Mouse (Mus musculus) olfactory bulb, adult 2 months (tissue): ENCODE measurements around the gene 6430548M08Rik. TPM values are rescaled to one million over a fixed set of nuclear protein-coding genes. Genes with fewer than 3 reads are reported as not detected.

Experiments used
- H3K27ac ChIP-seq: fragments of 200-500 bp; 2 replicates; pipeline ENCODE4 v1.5.1; 2012; ENCODE audit warnings: low read depth, low read length; ENCODE audit not compliant: insufficient read depth
- H3K4me1 ChIP-seq: fragments of 200-500 bp; 2 replicates; pipeline ENCODE4 v1.6.1; 2012; ENCODE audit warnings: low read length; ENCODE audit not compliant: control insufficient read depth, insufficient read depth
- H3K4me3 ChIP-seq: fragments of 200-500 bp; 2 replicates; pipeline ENCODE4 v1.5.1; 2012; ENCODE audit warnings: mild to moderate bottlenecking, low read depth, low read length, moderate library complexity; ENCODE audit not compliant: insufficient read depth
- CTCF ChIP-seq: fragments of 200-500 bp; IDR thresholded peaks from 2 replicates; pipeline ENCODE4 v1.5.1; 2012; ENCODE audit warnings: low read depth, mild to moderate bottlenecking, low read length, moderate library complexity; ENCODE audit not compliant: insufficient read depth
- POLR2A ChIP-seq: fragments of 200-500 bp; IDR thresholded peaks from 2 replicates; pipeline ENCODE4 v1.6.1; 2012; ENCODE audit warnings: mild to moderate bottlenecking, low read depth, low read length, moderate library complexity; ENCODE audit not compliant: insufficient read depth
- WGBS: fragments of 180-500 bp; shearing (Covaris S2); methylation state at CpG from one replicate; pipeline ENCODE4 v1.1.7; 2018; 5-methylcytosine and 5-hydroxymethylcytosine counted together
- polyA plus RNA-seq: library from polyadenylated mRNA; stranded (reverse); fragments of >200 nt; gene quantifications from 2 replicates; pipeline ENCODE4 v1.2.4, GENCODE M21; 2012; ENCODE audit warnings: low replicate concordance; ENCODE audit not compliant: missing spikeins, insufficient read depth, insufficient read length

6430548M08Rik gene
- 253 and 540 TPM in 2 replicates for polyA plus RNA-seq

DNA sequence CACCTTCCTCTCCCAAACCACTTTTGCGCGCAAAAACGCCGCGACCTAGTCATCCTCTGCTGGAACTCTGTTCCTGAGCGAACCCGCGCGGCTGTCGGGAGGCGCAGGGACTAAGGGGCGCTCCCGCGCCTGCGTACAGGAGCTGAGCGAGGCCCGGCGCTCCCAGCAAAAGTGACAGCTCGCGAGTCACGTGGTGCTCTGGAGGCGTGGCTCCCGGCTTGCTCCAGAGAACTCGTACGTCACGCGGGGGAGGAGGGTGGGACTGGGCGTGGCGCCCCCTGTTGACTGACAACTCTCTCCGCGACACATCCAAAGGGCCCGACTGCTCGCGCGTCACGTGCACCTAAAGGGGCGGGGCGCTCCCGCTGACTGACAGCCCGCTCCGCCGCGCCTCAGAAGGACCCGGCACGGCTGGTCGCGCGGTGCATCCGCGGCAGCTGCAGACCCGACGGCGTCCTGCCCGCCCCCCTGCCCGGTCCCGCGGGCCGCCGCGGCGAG is at the start of gene 6430548M08Rik:
Gene 6430548M08Rik, plus strand, starts transcription at position 395 of the 498 bp plus-strand sequence.
- Histone ChIP-seq H3K27ac (peak within 1 kb of the TSS; percentile 87), H3K4me1 (peaks cover 30% of the 10 kb centered on the region), H3K4me3 (peak within 1 kb of the TSS; percentile 87)
- under 1% methylated on average over 61 of the region's 61 CpGs for WGBS
- TF ChIP-seq POLR2A (peak; percentile 91), CTCF (no peak)

DNA sequence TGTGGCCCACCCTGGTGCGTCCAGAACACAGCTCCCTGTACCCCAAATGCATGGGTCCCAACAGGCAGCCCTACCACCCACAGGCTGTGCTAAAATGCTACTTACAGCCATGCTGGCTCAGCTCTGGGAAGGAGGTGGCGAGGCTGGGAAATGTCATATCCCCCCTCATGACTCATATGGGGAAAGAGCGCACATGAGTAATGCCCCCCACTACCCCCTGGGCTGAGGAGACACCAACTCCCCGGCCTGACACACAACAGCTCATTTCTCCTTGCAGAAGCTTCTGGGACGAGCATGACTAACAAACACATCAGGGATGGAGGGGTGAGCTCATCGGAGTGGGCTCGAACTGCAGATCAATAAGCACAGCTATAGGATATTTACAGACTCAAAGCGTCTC is 48.3 kb upstream of the 6430548M08Rik start:
- peaks cover 27% of the 10 kb centered on the region for H3K4me1 ChIP-seq
- TF ChIP-seq CTCF (no peak), POLR2A (no peak)
- H3K4me3 ChIP-seq, result no peak overlapping the region
- H3K27ac ChIP-seq, result 0 out of 2 replicates have a peak overlapping the region, but pooled peaks have one; percentile 75
- 45% methylated on average over 8 of the region's 8 CpGs for WGBS

DNA sequence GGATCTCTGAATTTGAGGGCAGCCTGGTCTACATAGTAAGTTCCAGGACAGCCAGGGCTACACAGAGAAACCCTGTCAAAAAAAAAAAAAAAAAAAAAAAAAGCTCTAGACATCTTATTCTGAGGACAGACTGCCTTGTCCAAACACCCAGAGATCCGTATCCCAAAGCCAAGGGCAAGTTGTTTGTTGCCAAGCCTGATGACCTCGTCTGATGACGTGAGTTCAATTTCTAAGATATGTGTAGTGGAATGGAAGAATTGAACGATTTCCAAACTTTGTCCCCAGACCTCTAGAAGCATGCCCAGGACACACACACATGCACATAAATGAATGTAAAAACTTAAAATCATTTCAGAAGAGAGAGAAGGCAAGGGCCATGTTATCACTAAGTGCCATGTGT is 47.7 kb upstream of the 6430548M08Rik start:
- Histone ChIP-seq H3K4me3 (no peak overlapping the region), H3K27ac (no peak overlapping the region), H3K4me1 (peaks cover 27% of the 10 kb centered on the region)
- no peak for TF ChIP-seq POLR2A
- TF ChIP-seq CTCF, result no peak
- 79% methylated on average over 4 of the region's 4 CpGs for WGBS

DNA sequence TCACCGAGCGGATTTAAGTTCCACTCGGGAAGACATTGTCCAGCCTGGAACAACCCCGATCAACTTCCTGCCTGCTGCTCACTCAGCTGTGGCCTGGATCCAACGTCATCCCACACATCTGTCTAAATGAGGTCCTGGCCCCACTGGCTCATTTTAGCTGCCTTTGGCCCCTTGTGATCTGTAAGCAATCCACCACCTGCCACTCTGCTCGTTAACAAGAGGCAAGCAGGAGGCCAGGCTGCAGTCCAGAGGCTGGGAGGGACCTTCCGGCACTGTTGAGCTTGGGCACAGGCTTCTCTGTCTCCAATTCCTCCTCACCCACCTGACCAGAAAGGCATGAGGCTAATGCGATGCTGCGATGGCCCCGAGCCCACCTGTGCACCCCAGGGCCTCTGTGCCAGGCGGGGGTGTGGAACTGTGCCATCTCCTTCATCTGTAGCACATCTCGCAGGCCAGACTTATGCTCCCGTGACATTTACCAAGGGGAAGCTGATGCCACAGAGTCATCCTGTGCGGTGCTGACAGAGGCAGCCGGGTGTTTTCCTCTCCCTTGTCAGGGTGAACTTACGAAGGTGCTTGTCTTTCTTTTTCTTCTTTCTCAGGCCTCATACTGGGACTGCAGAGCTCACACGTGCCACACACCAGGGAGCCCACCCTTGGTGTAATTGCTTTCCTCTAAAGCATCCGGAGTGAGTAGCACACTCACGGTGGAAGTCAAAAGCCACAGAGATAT is 45.9 kb upstream of the 6430548M08Rik start:
- WGBS, result 62% methylated on average over 19 of the region's 19 CpGs

DNA sequence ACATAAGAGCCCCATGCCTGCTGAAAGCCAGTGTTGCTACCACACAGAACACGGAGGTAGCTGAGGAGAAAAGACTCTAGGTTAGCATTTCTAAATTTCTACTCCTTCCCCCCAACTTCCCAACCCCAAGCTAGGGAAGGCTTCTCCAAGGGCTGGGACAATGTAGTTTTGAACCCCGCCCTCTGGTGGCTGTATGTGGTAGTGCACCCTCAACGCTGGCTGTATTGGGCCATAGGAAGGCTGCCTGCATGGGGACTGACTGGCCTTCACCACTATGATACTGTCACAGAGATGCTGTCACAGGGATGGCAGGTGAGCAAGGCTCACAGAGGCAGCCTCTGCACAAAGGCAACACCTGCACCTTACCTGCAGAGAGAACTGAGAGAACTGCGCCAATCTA is 42.3 kb upstream of the 6430548M08Rik start:
- WGBS, result 28% methylated on average over 4 of the region's 4 CpGs
- Histone ChIP-seq H3K27ac (no peak overlapping the region), H3K4me3 (no peak overlapping the region), H3K4me1 (peaks cover 14% of the 10 kb centered on the region)
- no peak for TF ChIP-seq POLR2A
- peak; percentile 73 for TF ChIP-seq CTCF

More for the DNA sequence above, 45.9 kb upstream of the 6430548M08Rik start:
- no peak overlapping the region for H3K4me3 ChIP-seq
- peaks cover 34% of the 10 kb centered on the region for H3K4me1 ChIP-seq
- H3K27ac ChIP-seq, result no peak overlapping the region
- TF ChIP-seq CTCF (no peak), POLR2A (no peak)

DNA sequence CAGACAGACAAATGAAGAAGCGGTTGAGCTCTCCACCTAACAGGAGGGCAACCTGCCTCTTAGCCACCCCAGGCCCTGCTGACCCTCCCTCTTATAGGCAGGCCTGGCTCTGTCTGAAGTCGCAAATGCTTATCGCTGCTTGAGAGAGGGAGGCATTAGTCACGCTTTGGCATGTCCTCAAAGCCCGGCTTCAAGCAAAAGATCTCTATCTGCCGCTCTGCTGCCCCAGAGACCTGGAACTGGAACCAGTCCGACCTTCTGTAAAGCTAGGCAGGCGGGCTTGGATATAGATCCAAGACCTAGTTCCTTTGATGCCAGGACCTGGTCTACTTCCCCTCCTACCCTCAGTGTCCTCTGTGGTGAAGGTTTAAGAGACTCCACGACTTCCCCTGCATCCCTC is 41.7 kb upstream of the 6430548M08Rik start:
- Histone ChIP-seq H3K4me1 (peaks cover 14% of the 10 kb centered on the region), H3K4me3 (no peak overlapping the region), H3K27ac (no peak overlapping the region)
- 75% methylated on average over 9 of the region's 9 CpGs for WGBS
- TF ChIP-seq POLR2A, result no peak

DNA sequence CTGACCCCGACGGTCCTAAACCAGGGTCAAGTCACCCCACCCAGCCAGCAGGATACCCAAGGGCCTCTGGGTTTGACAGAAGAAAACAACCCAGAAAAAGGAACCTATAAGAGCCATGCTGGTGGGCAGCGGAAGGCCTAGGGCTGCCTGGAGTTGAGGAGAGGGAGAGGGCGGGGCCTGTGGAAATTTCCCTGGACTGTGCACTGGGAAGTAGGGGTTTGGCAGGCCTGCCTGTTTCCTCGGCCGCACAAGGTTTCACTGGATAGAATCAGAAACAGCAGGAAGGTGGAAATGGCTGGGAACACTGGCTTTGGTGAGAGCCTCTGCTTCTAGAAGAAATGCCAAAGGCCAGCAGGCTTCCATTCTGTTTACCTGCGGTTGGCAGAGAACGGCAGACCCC is 41.1 kb upstream of the 6430548M08Rik start:
- no peak overlapping the region for H3K27ac ChIP-seq
- no peak for TF ChIP-seq CTCF
- TF ChIP-seq POLR2A, result no peak
- 88% methylated on average over 8 of the region's 8 CpGs for WGBS
- H3K4me3 ChIP-seq, result no peak overlapping the region
- H3K4me1 ChIP-seq, result peaks cover 12% of the 10 kb centered on the region

DNA sequence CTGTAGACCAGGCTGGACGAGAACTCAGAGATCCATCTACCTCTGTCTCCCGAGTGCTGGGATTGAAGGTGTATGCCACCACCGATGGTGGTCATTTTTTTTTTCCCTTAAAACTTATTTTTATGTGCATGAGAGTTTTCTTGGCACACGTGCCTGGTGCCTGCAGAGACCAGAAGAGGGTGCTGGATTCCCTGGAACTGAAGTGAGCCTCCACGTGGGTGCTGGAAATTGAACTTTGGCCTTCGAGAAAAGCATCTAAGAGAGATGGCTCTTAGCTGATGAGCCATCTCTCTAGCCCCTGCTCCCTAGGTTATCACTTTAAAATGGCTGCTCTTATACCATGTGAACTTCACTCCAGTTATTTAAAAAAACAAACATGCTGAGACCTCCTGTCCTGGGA is 39.4 kb upstream of the 6430548M08Rik start:
- 88% methylated on average over 6 of the region's 6 CpGs for WGBS
- peaks cover 7% of the 10 kb centered on the region for H3K4me1 ChIP-seq
- H3K27ac ChIP-seq, result no peak overlapping the region
- TF ChIP-seq CTCF (no peak), POLR2A (no peak)
- H3K4me3 ChIP-seq, result no peak overlapping the region

DNA sequence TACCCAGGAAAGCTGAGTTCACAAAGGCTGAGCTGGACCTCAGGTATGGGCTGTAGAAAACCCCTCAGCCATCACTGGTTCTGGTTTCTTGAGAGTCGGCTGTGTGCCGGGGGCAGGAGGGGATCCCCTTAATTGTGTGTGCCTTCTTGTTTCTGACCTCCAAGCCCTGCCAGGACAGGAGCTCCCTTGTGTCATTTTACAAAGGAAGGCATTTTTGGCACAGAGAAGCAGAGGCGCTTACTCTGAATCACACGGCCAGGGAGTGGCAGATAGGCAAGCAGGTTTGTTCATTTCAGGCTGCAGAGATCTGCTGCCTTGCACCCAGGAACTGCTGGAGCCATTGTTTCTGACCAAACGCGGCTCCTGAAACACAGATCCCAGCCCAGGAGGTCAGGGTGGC is 38.6 kb upstream of the 6430548M08Rik start:
- Histone ChIP-seq H3K4me3 (no peak overlapping the region), H3K27ac (no peak overlapping the region), H3K4me1 (peaks cover 7% of the 10 kb centered on the region)
- TF ChIP-seq POLR2A (no peak), CTCF (no peak)
- WGBS, result 54% methylated on average over 6 of the region's 6 CpGs

DNA sequence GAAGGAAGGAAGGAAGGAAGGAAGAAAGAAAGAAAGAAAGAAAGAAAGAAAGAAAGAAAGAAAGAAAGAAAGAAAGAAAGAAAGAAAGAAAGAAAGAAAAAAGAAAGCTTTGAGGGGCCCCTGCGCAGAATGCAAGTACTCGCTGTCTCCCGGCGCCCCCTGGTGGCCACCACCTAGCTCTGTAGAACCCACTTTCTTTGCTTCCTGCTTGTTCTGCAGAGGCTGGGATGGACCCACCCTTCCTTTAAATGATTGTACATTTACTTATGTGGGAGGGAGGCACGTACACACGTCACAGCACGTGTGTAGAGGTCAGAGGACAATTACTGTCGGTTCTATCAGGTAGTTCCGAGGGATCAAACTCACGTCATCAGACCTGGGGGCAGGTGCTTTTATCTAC is 35.9 kb upstream of the 6430548M08Rik start:
- H3K4me3 ChIP-seq, result no peak overlapping the region

More for the DNA sequence above, 35.9 kb upstream of the 6430548M08Rik start:
- WGBS, result 11% methylated on average over 10 of the region's 10 CpGs
- Histone ChIP-seq H3K27ac (no peak overlapping the region), H3K4me1 (no peaks in the 10 kb centered on the region)
- no peak for TF ChIP-seq POLR2A
- TF ChIP-seq CTCF, result peak; percentile 69
